Mouse (Mus musculus): ENCODE measurements at regions not wholly inside any gene's neighbourhood (a gene's known extent, or its start where the extent isn't known, plus 50 kb on each side); places are given as distances from the start of the nearest gene placed in this dataset.
"Not testable (repeated sequence)": the region's sequence is repeated elsewhere in the genome, so short reads cannot be mapped to it uniquely, and the experiment has no call there.

DNA sequence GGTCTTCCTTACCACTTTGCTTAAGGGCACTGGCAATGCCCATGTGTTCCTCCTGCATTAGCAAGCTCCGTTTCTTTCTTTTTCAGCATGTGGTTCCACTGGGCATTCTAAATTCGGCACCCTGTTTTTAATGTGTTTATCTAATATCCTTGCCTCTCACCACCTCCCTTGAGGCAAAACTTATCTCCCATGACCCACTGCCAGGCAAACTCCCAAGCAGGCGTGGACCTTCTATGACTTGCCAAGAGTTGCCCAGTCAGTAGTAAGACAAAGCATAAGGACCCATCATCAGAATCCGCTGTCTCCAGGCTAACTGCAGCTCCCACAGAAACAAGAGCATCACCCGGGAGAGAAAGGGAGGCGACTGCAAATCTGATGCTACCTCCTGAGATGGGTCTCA, 245.2 kb downstream of the Setd4 start:
- DNase-seq (ENCODE audit: low spot score in 2 of 2), result no peak

DNA sequence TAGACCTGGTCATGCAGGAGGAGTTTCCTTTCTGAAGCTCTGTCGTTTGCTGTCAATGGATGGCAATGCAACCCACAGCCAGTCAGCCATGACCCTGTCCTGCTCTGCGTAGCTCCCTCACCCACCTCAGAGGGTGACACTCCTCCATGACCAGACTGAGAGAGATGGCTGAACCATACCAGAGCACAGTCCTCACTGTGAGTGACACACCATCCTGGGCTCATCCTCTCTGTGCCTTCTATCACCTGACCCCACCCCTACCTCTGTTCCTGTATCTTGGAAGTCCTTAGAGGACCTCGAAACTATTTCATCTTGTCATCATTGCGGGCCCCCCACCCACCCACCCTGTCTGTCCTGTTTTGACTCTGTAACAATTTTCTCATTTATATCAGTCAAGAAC, 245.7 kb downstream of the Setd4 start:
- intact Hi-C loops (cut with DNase I), result no loop called here
- DNase-seq (ENCODE audit: low spot score in 2 of 2), result no peak

More for the DNA sequence above, 245.2 kb downstream of the Setd4 start:
- intact Hi-C loops (cut with DNase I), result no loop called here

DNA sequence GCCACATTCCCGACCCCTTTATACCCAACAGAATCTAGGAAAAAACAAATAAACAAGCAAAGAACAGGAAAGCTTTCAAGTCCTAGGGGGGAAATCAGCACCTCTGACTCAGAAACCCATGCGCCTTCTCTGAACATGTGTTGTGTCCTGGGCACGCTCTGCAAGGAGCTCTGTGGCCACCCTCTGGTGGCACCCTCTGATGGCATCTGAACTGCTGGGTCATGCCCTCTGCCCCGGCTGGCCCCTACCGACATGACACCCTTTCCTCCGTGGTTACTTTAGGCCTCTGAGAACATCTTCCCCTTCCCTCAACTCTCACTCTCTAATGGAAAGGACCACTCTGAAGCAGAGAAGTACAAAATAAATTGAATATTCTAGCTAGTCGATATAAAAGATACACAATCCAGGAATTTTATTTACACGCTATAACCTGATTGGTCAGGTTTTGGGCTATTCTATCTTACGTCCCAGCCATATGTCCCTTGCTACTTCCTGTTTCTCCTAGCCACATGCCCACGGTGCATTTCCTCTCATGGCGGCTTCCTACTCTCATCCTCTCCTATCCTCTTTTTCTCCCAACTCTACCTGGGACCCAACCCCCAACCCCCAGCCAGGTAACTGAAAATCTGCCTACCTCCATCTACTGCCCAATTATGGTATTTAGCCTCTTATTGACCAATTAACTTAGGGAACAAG, 248.5 kb downstream of the Setd4 start:
- intact Hi-C loops (cut with DNase I), result no loop called here
- no peak for DNase-seq (ENCODE audit: low spot score in 2 of 2)

DNA sequence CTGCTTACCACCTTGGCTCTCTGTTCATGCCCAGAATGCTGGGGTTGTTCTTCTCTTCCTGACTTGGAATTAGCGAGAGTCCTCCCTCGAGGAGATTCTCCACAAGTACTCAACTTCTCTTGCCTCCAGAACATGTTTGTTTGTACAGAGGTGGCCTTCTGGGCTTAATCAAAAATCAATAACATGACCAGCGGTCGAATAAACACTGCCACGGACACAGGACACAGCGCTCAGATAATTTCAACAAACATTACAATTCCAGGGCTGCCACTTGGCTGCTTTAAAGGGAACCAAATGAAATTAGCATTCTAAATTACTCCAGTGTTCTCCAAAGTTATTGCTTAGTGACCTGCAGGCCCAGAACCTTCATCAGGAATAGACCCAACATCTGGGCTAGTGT, 249.9 kb downstream of the Setd4 start:
- no peak for DNase-seq (ENCODE audit: low spot score in 2 of 2)
- intact Hi-C loops (cut with DNase I), result no loop called here

DNA sequence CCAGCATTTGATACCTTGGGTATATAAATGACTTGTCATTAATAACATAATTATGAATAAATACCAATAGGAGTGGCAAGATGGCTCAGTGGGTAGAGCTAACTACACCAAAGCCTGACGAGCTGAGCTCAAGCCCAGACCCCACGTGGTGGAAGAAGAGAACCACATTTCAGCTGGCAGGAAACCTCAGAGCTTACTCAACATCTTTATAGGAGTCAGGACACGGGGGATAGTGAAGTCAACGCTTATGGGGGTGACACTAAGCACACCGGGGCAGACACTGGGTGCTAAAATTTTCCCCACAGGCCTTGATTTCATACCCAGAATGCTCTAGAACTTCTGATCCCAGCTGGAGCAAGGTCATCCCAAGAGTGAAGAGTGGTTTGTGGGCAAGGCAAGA, 259.3 kb downstream of the Setd4 start:
- intact Hi-C loops (cut with DNase I), result no loop called here
- no peak for DNase-seq (ENCODE audit: low spot score in 2 of 2)

DNA sequence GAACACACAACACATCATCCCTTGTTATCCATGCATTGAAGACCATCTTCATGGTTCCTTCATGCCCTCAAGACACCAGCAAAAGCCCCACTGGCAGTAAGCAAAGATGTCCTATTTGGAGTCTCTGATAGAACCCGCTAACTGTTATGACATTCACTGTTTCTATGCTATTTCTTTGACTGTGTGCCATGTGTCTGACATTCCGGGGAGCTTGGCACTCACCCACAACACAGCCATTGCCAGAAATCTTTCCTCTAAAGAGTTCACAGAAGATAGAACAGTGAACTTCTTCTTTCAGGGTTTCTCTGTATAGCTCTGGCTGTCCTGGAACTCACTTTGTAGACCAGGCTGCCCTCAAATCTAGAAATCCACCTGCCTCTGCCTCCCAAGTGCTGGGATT, 261.2 kb downstream of the Setd4 start:
- no peak for DNase-seq (ENCODE audit: low spot score in 2 of 2)
- intact Hi-C loops (cut with DNase I), result no loop called here

DNA sequence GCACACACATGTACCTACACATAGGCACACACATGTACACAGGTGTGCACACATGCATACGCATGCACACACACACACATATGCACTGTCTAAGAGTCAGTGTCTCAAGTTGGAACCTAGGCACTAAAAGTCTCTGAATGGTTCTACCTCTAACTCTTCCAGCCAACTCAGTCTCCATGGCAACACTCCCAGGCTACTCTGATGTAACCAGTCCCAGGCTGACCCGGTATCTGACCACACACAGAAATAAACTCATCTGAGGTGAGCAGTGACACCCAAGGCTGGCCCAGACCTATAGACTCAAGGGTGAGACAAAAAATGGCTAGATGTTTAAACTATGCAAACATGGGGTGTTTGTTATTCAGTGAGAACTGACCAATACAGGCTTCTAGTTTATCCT, 262.1 kb downstream of the Setd4 start:
- intact Hi-C loops (cut with DNase I), result no loop called here
- no peak for DNase-seq (ENCODE audit: low spot score in 2 of 2)

DNA sequence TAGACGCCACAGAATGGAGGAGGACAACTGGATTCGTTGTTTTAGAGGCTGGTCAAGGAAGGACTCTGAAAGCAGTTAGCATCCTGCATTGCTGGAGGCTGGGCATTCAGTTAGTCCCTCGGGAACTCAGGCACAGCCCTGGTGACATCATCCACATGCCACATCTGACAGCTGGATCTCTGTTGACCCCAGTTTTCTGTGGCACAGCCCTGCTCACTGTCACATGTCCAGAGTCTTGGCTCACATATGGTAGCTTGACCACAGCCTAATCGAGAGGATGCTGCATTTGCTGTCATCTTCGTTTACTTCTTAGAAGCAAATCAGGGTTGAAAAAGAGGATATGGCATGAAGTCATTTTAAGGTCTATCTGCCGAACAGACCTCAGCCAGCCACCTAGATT, 265.1 kb downstream of the Setd4 start:
- DNase-seq (ENCODE audit: low spot score in 2 of 2), result no peak
- intact Hi-C loops (cut with DNase I), result no loop called here

DNA sequence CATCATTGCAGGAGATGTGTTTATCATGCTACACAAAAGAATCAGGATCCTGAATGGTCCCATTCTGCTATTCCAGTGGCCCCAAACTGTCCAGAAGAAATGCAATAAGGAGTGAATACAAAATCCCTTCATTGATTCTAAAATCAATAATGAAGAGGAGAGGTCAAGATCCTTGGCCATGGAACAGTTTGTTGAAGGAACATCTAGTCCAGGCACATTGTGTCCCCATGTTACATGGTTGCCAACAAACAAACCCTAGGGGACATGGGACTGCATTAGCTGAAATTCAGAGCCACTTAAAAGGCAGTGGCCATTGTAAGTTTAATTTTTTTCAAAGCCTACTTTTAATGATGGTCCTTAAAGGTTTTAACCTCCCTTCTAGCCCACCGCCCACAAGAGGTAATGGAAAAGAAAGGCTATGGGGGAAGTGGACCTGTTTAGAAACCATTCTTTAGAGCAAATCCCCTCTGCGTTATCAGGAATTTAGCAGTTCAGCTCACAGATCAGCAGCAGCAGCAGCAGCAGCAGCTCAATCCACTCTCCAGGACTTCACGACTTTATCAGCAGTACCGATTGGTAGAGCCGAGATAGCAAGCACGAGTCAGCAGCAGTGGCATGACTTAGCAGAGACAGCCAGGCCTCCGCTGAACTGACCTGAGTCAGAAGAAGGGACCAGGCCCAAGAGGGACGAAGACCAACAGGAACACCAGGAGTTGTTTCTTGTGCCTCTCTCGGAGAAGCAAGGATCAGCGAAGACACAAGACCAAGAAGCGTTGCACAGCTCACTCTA, 268.3 kb downstream of the Setd4 start:
- intact Hi-C loops (cut with DNase I), result no loop called here
- no peak for DNase-seq (ENCODE audit: low spot score in 2 of 2)

DNA sequence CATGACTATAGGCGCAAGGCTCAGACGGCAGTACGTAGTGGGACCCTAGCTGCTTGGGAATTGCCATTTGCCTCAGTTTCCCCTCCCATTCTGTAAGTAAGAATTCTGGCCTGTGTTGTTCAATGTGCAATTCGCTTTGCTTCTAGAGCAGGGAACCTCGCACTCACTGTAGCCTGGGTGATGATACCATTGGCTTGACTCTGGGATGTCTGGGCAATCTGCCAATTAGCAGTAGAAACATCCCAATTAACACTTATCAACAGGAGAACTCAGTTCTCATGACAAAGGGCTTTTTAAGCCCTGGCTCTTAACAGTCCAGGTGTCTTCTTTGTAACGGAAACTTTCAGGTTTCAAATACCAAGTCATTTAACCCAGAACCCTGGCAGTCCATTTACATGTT, 270.2 kb downstream of the Setd4 start:
- no peak for DNase-seq (ENCODE audit: low spot score in 2 of 2)
- intact Hi-C loops (cut with DNase I), result no loop called here

DNA sequence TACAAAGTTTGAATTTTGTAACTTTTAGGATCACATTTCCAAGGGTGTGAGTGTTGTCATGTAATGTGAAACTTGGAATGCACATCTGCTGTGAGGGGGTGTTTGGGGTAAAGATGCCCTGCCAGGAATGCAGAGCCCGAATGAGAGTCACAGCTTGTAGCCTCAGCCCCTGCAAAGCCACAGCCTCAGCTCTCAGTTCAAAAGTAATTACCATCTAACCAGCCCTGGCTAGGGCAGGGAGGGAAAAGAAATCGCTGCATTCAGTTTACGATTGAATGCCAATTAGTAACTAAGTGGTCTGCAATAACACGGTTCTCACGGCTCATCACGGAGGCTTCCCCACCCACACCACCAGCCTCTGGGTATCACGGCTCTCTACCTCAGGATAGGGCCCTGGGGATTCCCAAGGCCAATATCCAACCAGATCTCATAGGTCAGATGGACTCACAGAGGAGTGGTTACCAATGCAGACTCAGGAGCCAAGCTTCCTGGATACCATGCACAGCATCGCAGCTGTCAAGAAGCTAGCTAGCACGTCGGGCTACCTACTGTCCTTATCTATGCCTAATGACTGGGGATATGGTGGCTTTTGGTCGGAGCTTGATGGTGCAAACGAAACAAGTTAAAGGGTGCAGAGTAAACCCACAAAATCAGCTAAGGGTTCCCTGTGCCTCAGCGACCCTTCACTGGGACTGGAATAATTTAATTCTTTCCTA, 275.0 kb downstream of the Setd4 start:
- no peak for DNase-seq (ENCODE audit: low spot score in 2 of 2)
- intact Hi-C loops (cut with DNase I), result no loop called here

DNA sequence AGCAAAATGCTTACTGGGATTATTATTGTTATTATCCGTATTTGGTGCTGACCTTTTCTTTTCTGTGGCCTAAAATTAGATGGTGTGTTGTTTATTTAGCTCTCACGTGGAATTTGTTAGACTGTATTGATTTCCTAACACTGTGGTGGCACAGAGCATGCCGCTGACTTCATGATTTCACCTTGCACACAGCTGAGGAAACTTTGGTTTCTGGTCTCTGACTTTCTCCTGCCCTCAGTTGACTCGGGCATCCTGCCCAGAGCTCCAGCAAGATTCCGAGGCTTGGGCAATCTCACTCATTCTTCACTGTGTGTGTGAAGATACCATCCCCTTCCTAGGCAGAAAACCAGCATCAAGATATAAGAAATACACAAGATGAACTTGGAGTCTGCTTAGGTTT, 279.0 kb downstream of the Setd4 start:
- intact Hi-C loops (cut with DNase I), result no loop called here

DNA sequence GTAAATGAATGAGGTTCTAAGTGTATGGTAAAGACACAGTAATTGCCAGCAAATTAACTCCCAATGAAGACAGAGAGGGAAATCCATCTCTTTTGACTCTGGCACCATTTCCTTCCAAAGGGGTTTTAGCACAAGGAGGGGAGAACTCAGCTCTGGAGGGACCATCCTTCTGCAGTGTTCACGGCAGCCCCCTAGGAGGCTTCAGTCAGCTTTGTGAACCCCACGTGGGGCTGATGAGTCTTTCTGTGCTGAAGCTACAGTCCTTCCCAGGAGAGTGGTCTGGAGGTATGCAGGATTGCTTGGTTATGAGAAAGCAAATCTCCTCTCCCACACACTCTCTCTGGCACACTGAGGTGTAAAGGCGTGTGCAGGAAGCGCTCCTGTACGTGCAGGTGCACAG, 280.7 kb downstream of the Setd4 start:
- DNase-seq (ENCODE audit: low spot score in 2 of 2), result no peak
- intact Hi-C loops (cut with DNase I), result no loop called here

More for the DNA sequence above, 279.0 kb downstream of the Setd4 start:
- no peak for DNase-seq (ENCODE audit: low spot score in 2 of 2)

DNA sequence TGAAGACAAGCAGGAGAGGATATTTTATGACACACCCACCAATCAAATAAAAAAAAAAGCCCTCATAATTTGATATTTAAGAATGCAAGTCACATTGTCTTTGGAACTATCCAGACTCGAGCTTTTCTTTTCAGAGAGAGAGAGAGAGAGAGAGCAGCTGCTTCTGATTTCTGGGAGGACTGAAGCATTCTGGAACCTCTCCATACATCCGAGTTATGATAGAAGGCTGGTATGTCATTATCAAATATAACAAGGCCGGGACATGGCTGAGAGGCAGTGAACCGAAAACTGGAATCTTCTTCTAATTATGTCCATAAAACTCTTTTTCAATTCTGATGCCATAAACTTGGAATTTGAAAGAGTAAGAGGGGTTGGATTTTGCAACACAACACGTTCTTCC, 284.3 kb downstream of the Setd4 start:
- DNase-seq (ENCODE audit: low spot score in 2 of 2), result no peak
- intact Hi-C loops (cut with DNase I), result no loop called here

DNA sequence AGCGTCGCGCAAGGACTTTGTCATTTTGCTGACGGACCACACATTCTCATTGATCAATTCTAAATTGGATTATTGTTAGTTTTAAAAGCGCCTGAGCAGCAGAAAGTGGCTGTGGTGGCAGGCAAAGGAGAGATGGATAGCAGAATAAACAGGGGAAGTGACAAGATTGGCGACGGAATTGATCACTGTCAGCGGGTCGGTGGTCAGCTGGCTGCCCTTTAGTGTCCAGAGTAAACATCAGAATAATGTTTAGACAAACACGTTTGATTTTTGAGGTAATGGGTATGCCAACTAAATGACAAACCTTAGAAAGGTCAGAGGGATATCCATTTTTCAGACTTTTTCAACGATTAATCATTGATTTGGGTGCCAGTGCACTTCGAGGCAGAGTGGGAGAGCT, 292.2 kb downstream of the Setd4 start:
- intact Hi-C loops (cut with DNase I), result no loop called here
- no peak for DNase-seq (ENCODE audit: low spot score in 2 of 2)

DNA sequence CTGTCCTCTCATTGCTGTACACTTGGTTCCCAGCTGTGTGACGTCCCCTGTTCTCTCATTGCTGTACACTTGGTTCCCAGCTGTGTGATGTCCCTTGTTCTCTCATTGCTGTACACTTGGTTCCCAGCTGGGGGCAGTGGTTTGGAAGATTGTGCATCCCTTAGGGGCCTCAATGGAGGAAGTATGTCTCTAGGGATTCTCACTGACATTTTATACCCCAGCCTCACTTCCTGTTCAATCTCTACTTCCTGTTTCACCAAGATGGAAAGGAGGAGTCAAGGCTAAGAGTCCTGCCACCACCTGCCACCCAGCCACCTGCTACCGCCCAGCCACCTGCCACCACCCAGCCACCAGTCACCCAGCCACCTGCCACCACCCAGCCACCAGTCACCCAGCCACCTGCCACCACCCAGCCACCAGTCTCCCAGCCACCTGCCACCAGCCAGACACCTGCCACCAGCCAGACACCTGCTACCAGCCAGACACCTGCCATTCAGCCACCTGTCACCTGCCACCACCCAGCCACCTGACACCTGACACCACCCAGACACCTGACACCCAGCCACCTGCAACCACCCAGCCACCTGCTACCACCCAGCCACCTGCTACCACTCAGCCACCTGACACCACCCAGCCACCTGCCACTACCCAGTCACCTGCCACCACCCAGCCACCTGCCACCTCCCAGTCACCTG, 295.1 kb downstream of the Setd4 start:
- intact Hi-C loops (cut with DNase I), result no loop called here
- DNase-seq (ENCODE audit: low spot score in 2 of 2), result no peak

DNA sequence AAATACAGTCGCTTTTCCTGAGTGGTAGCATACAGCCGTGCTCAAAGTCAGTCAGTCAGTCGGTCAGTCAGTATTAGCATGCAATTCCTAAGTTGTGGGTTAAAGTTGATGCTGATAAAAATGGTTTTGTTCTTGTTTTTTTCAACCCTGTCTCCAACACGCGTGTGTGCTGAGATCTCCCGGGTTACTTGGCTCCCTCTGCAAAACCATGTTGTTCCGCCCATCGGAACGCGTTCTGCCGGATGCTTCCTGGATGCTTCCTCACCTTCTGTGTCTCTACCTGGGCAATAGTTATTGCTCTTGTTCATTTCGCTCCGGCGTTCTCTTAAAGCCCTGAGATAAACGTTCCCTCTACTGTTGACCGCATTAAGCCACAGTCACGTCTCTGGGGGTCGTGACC, 296.9 kb downstream of the Setd4 start:
- intact Hi-C loops (cut with DNase I), result no loop called here

DNA sequence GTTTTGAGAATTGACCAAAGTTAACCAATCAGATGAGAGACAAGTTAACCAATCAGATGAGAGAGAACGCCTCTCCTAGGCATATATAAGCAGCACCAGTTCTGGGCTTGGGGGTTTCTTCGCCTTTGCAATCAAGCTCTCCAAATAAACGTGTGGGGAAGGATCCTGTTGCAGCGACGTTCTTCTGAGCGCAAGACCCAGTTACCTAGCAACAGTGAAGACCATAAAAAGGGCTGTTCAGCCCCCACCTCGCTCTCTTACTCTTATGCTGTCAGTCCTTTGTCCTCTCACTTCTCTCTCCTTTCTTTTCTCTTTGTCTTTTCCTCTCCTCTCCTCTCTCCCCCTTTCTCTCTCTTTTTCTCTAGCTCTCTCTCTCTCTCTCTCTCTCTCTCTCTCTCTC, 297.7 kb downstream of the Setd4 start:
- intact Hi-C loops (cut with DNase I); DNase-seq (ENCODE audit: low spot score in 2 of 2): not testable (repeated sequence)

More for the DNA sequence above, 296.9 kb downstream of the Setd4 start:
- no peak for DNase-seq (ENCODE audit: low spot score in 2 of 2)

DNA sequence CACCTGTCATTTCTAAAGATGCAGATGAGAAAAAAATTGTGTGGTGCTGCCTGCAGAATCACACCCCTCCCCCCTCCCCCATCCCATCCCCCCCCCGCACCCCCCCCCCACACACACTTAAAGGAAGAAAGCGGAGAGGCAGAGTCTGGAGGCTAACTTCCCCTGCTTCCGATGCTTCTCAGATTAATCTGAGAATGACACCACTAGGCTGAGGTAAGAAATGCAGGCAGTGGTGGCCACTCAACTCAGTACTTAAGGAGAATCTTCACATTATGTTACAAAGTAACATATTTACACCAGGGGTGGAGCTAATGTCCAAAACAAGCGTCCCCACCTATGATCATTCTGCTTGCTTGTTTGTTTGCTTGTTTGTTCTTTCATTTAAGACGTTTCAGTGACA, 309.4 kb downstream of the Setd4 start:
- DNase-seq (ENCODE audit: low spot score in 2 of 2), result no peak
- intact Hi-C loops (cut with DNase I), result loop anchor here (5.0 kb wide), 1 partner anchor 597 kb away; no protein-coding TSS in a partner anchor
